Comparison of ENCODE assay signal across 38 mouse cellular contexts in genomic region chrX:46328707-46329106, GRCm38 (mm10). TPM values are rescaled to one million over a fixed set of nuclear protein-coding genes. Genes with fewer than 3 reads are reported as not detected.
"Had no signal": no experiment of that assay in that cellular context is flagged by ENCODE, and none has a peak within 500 bp of the region (broad histone marks: within the 10 kb centered on the region; RNA-seq: fewer than 3 reads in every experiment).

Gene Actrt1, plus strand, starts transcription at chrX:46329007.

- H3K27me3 ChIP-seq: limb, embryonic 12.5 days; limb, embryonic 13.5 days; limb, embryonic 15.5 days; liver, embryonic 12.5 days; liver, embryonic 13.5 days; liver, embryonic 15.5 days; lung, embryonic 15.5 days; midbrain, embryonic 12.5 days; midbrain, embryonic 13.5 days; midbrain, embryonic 15.5 days had no signal

- H3K36me3 ChIP-seq: limb, embryonic 10.5 days; limb, embryonic 12.5 days; limb, embryonic 13.5 days; limb, embryonic 15.5 days; liver, embryonic 12.5 days; liver, embryonic 13.5 days; liver, embryonic 15.5 days; lung, embryonic 15.5 days; midbrain, embryonic 10.5 days; midbrain, embryonic 12.5 days; midbrain, embryonic 13.5 days; midbrain, embryonic 15.5 days had no signal

- H3K4me3 ChIP-seq: left cerebral cortex, adult 2 months; limb, embryonic 10.5 days; limb, embryonic 12.5 days; limb, embryonic 13.5 days; limb, embryonic 15.5 days; liver, embryonic 12.5 days; liver, embryonic 13.5 days; liver, embryonic 15.5 days; lung, embryonic 15.5 days; megakaryocyte, embryonic 14.5 days; midbrain, embryonic 10.5 days; midbrain, embryonic 12.5 days; midbrain, embryonic 13.5 days; midbrain, embryonic 15.5 days; myocyte had no signal

- DNase-seq: left cerebral cortex, postnatal 4 days; liver; liver, embryonic 13.5 days; liver, postnatal 0 days; lung, adult 18-20 months; lung, adult 2 months; lung, embryonic 14.5 days; lung, postnatal 10 days; lung, postnatal 14 days; lung, postnatal 36 days; lung, postnatal 4 days; midbrain, embryonic 14.5 days had no signal

- H3K27ac ChIP-seq: left cerebral cortex, adult 2 months; limb, embryonic 10.5 days; limb, embryonic 12.5 days; limb, embryonic 13.5 days; limb, embryonic 15.5 days; liver, embryonic 12.5 days; liver, embryonic 13.5 days; liver, embryonic 14.5 days; liver, embryonic 15.5 days; lung, embryonic 15.5 days; macrophage; midbrain, embryonic 10.5 days; midbrain, embryonic 12.5 days; midbrain, embryonic 13.5 days; midbrain, embryonic 15.5 days had no signal

- H3K4me1 ChIP-seq: limb, embryonic 10.5 days; limb, embryonic 12.5 days; limb, embryonic 13.5 days; limb, embryonic 15.5 days; liver, embryonic 12.5 days; liver, embryonic 13.5 days; liver, embryonic 15.5 days; lung, embryonic 15.5 days; megakaryocyte, embryonic 14.5 days; midbrain, embryonic 10.5 days; midbrain, embryonic 12.5 days; midbrain, embryonic 13.5 days; midbrain, embryonic 15.5 days had no signal

RNA-seq across cellular contexts. Expression of gene Actrt1, which starts in this region (rescaled TPM):
- polyA plus RNA-seq: limb, embryonic 10.5 days; limb, embryonic 11.5 days; limb, embryonic 12.5 days; limb, embryonic 13.5 days; limb, embryonic 14.5 days; limb, embryonic 15.5 days; liver, adult 2 months; liver, embryonic 11.5 days; liver, embryonic 12.5 days; liver, embryonic 13.5 days; liver, embryonic 14.5 days; liver, embryonic 15.5 days; liver, embryonic 16.5 days; liver, postnatal 0 days; lung, adult 2 months; lung, embryonic 14.5 days; lung, embryonic 15.5 days; lung, embryonic 16.5 days; lung, postnatal 0 days; macrophage; midbrain, embryonic 10.5 days; midbrain, embryonic 11.5 days; midbrain, embryonic 12.5 days; midbrain, embryonic 13.5 days; midbrain, embryonic 14.5 days; midbrain, embryonic 15.5 days; midbrain, embryonic 16.5 days; midbrain, postnatal 0 days; myocyte had no signal
